Mouse (Mus musculus): ENCODE data around the gene Src.
"Not testable (repeated sequence)": the region's sequence is repeated elsewhere in the genome, so short reads cannot be mapped to it uniquely, and the experiment has no call there.

DNA sequence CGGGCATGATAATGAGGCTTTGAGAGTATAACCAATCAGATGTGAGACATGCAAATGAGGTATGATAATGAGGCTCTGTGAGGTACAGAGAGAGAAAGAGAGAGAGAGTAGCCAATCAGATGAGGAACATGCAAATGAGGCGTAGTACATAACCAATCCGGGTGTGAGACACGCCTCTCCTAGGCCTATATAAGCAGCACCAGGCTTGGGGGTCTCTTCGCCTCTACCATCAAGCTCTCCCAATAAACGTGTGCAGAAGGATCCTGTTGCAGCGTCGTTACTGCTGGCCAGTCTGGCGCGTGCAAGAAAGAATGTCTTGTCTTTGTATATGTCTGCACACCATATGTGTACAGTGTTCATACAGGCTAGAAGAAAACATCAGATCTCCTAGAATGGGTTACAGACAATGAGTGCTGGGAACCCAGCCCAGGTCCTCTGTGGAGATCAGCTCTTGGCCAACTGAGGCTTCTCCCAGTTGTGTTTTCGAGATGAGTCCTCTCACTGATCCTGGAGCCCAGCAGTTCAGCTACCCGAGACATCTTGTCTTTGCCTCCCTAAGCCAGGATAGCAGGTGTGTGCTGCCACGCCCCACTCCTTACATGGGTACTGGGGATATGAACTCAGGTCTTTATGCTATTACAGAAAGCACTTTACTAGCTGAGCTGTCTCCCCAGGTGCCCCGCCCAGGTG lies 29.2 kb upstream of the Src start:
- not testable (repeated sequence) for TF ChIP-seq CTCF, POLR2A (IDR thresholded peaks at IDR 0.05; ENCODE audit: extremely low read depth, insufficient read depth, low read length)

Data from cortical plate, adult 2 months (tissue).